Mouse (Mus musculus): ENCODE data around the gene Agtpbp1. TPM values are rescaled to one million over a fixed set of nuclear protein-coding genes. Genes with fewer than 3 reads are reported as not detected.
A peak's percentile ranks its signal among the peaks of the same experiment; 100 is the strongest.

Gene Agtpbp1
- polyA plus RNA-seq, 1 experiment: 62.8 TPM

- no peak for TF ChIP-seq CTCF (IDR thresholded peaks at IDR 0.05; ENCODE audit: borderline replicate concordance, insufficient read depth, low read length)
- no peak for TF ChIP-seq POLR2A (IDR thresholded peaks at IDR 0.05; ENCODE audit: low read depth, low read length)
- Histone ChIP-seq H3K4me1 (ENCODE audit: control insufficient read depth, insufficient read depth, low read length) (no peaks in the 10 kb centered on the region), H3K27ac (ENCODE audit: insufficient read depth, low read length) (no peak overlapping the region), H3K4me3 (ENCODE audit: insufficient read depth, low read length) (no peak overlapping the region)
Observed at GRCm38 (mm10) chr13:59542411-59542810, 42.6 kb downstream of the Agtpbp1 start.

- H3K4me1 ChIP-seq (ENCODE audit: control insufficient read depth, insufficient read depth, low read length): no peaks in the 10 kb centered on the region
- no peak overlapping the region for H3K27ac ChIP-seq (ENCODE audit: insufficient read depth, low read length)
- H3K4me3 ChIP-seq (ENCODE audit: insufficient read depth, low read length): no peak overlapping the region
- TF ChIP-seq POLR2A (IDR thresholded peaks at IDR 0.05; ENCODE audit: low read depth, low read length): no peak
- no peak for TF ChIP-seq CTCF (IDR thresholded peaks at IDR 0.05; ENCODE audit: borderline replicate concordance, insufficient read depth, low read length)
Observed at GRCm38 (mm10) chr13:59540030-59540429, 45.0 kb downstream of the Agtpbp1 start.

- H3K27ac ChIP-seq (ENCODE audit: insufficient read depth, low read length): no peak overlapping the region
- TF ChIP-seq POLR2A (IDR thresholded peaks at IDR 0.05; ENCODE audit: low read depth, low read length) (no peak), CTCF (IDR thresholded peaks at IDR 0.05; ENCODE audit: borderline replicate concordance, insufficient read depth, low read length) (no peak)
- no peak overlapping the region for H3K4me3 ChIP-seq (ENCODE audit: insufficient read depth, low read length)
- H3K4me1 ChIP-seq (ENCODE audit: control insufficient read depth, insufficient read depth, low read length): no peaks in the 10 kb centered on the region
Observed at GRCm38 (mm10) chr13:59538661-59539060, 46.4 kb downstream of the Agtpbp1 start.

GRCm38 (mm10) chr13:59536631-59537030, 48.4 kb downstream of the Agtpbp1 start:
- H3K4me3 ChIP-seq (ENCODE audit: insufficient read depth, low read length): no peak overlapping the region
- no peaks in the 10 kb centered on the region for H3K4me1 ChIP-seq (ENCODE audit: control insufficient read depth, insufficient read depth, low read length)
- TF ChIP-seq CTCF (IDR thresholded peaks at IDR 0.05; ENCODE audit: borderline replicate concordance, insufficient read depth, low read length): no peak
- TF ChIP-seq POLR2A (IDR thresholded peaks at IDR 0.05; ENCODE audit: low read depth, low read length): no peak
- H3K27ac ChIP-seq (ENCODE audit: insufficient read depth, low read length): no peak overlapping the region

GRCm38 (mm10) chr13:59535746-59536145, 49.3 kb downstream of the Agtpbp1 start:
- H3K4me3 ChIP-seq (ENCODE audit: insufficient read depth, low read length): no peak overlapping the region
- H3K4me1 ChIP-seq (ENCODE audit: control insufficient read depth, insufficient read depth, low read length): no peaks in the 10 kb centered on the region
- no peak overlapping the region for H3K27ac ChIP-seq (ENCODE audit: insufficient read depth, low read length)
- TF ChIP-seq CTCF (IDR thresholded peaks at IDR 0.05; ENCODE audit: borderline replicate concordance, insufficient read depth, low read length) (no peak), POLR2A (IDR thresholded peaks at IDR 0.05; ENCODE audit: low read depth, low read length) (no peak)

- Histone ChIP-seq H3K4me1 (ENCODE audit: control insufficient read depth, insufficient read depth, low read length) (no peaks in the 10 kb centered on the region), H3K4me3 (ENCODE audit: insufficient read depth, low read length) (no peak overlapping the region), H3K27ac (ENCODE audit: insufficient read depth, low read length) (no peak overlapping the region)
- no peak for TF ChIP-seq POLR2A (IDR thresholded peaks at IDR 0.05; ENCODE audit: low read depth, low read length)
- no peak for TF ChIP-seq CTCF (IDR thresholded peaks at IDR 0.05; ENCODE audit: borderline replicate concordance, insufficient read depth, low read length)
Observed at GRCm38 (mm10) chr13:59534301-59534700, 50.7 kb downstream of the Agtpbp1 start.

GRCm38 (mm10) chr13:59533331-59533730, 51.7 kb downstream of the Agtpbp1 start:
- no peak overlapping the region for H3K27ac ChIP-seq (ENCODE audit: insufficient read depth, low read length)
- H3K4me1 ChIP-seq (ENCODE audit: control insufficient read depth, insufficient read depth, low read length): no peaks in the 10 kb centered on the region
- TF ChIP-seq CTCF (IDR thresholded peaks at IDR 0.05; ENCODE audit: borderline replicate concordance, insufficient read depth, low read length): no peak
- TF ChIP-seq POLR2A (IDR thresholded peaks at IDR 0.05; ENCODE audit: low read depth, low read length): no peak
- no peak overlapping the region for H3K4me3 ChIP-seq (ENCODE audit: insufficient read depth, low read length)

- TF ChIP-seq POLR2A (IDR thresholded peaks at IDR 0.05; ENCODE audit: low read depth, low read length) (no peak), CTCF (IDR thresholded peaks at IDR 0.05; ENCODE audit: borderline replicate concordance, insufficient read depth, low read length) (peak; percentile 30; the same call in 1 of the 2 replicates)
- H3K4me3 ChIP-seq (ENCODE audit: insufficient read depth, low read length): no peak overlapping the region
- no peaks in the 10 kb centered on the region for H3K4me1 ChIP-seq (ENCODE audit: control insufficient read depth, insufficient read depth, low read length)
- H3K27ac ChIP-seq (ENCODE audit: insufficient read depth, low read length): no peak overlapping the region
Observed at GRCm38 (mm10) chr13:59531203-59531602, 53.8 kb downstream of the Agtpbp1 start.

- Histone ChIP-seq H3K27ac (ENCODE audit: insufficient read depth, low read length) (no peak overlapping the region), H3K4me3 (ENCODE audit: insufficient read depth, low read length) (no peak overlapping the region), H3K4me1 (ENCODE audit: control insufficient read depth, insufficient read depth, low read length) (no peaks in the 10 kb centered on the region)
- TF ChIP-seq CTCF (IDR thresholded peaks at IDR 0.05; ENCODE audit: borderline replicate concordance, insufficient read depth, low read length) (no peak), POLR2A (IDR thresholded peaks at IDR 0.05; ENCODE audit: low read depth, low read length) (no peak)
Observed at GRCm38 (mm10) chr13:59530491-59530890, 54.5 kb downstream of the Agtpbp1 start.

GRCm38 (mm10) chr13:59521271-59522064, 63.6 kb downstream of the Agtpbp1 start:
- Histone ChIP-seq H3K4me3 (ENCODE audit: insufficient read depth, low read length) (no peak overlapping the region), H3K27ac (ENCODE audit: insufficient read depth, low read length) (no peak overlapping the region), H3K4me1 (ENCODE audit: control insufficient read depth, insufficient read depth, low read length) (no peaks in the 10 kb centered on the region)
- no peak for TF ChIP-seq POLR2A (IDR thresholded peaks at IDR 0.05; ENCODE audit: low read depth, low read length)
- TF ChIP-seq CTCF (IDR thresholded peaks at IDR 0.05; ENCODE audit: borderline replicate concordance, insufficient read depth, low read length): no peak
